Mouse (Mus musculus): ENCODE measurements around the gene Sectm1a.

DNA sequence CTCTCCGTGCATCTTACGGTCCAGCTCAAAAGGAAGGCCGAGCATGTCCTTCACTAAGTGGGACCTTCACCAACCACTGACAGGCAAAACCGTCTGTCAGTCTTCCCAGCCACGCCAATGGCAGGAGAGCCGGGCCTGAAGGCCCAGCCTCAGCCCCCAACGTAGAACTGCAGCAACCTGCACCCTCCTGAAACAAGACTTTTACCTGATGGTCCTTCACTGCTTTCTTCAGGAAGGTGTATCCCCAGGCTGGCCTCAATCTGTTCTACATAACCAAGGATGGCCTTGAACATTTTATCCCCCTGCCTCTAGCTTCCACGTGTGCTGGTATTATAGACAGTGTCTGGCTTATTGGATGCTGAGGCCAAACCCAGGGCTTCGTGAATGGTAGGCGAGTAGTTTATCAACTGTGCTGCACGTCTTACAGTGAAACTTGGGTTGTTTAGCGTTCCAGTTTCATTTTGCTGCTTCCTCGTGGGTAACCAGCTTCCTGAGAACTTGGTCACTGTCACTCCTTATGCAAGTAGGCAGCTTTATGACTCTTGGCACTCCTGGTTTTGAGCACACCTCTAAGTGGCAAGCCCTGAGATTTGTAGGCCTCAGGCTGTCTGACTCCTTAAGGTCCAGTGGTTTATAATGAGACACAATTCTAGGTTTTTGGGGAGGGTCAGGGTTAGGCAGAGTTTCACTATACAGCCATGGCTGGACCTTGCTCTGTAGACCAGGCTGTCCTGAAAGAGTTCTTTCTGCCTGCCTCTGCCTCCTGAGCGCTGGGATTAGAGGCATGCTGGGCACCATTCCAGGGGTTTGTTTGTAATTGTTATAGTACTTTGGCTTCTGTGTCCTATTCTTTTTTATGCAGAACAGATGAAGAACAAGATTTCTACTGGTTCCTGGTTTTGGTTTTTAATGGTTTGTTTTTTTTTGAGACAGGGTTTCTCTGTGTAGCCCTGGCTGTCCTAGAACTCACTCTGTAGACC, 11.9 kb upstream of the Sectm1a start:
- no peak for TF ChIP-seq CTCF (IDR thresholded peaks at IDR 0.05; ENCODE audit: insufficient read depth, low read length)
- TF ChIP-seq POLR2A (IDR thresholded peaks at IDR 0.05; ENCODE audit: borderline replicate concordance, extremely low read depth, low read depth, low read length), result no peak

Measured in lung, adult 2 months (tissue).